Mouse (Mus musculus) lung, adult 2 months (tissue): ENCODE measurements at regions not wholly inside any gene's neighbourhood (a gene's known extent, or its start where the extent isn't known, plus 50 kb on each side); places are given as distances from the start of the nearest gene placed in this dataset.

ENCODE experiments used
- CTCF ChIP-seq: fragments of 200-500 bp; IDR thresholded peaks from 2 replicates; pipeline ENCODE4 v1.5.1; 2011; ENCODE audit warnings: mild to moderate bottlenecking, low read length, control low read depth; ENCODE audit not compliant: insufficient read depth
- POLR2A ChIP-seq: fragments of 200-500 bp; IDR thresholded peaks from 2 replicates; pipeline ENCODE4 v1.6.1; 2011; ENCODE audit warnings: low read depth, mild to moderate bottlenecking, control low read depth, low read length, borderline replicate concordance; ENCODE audit errors: extremely low read depth

DNA sequence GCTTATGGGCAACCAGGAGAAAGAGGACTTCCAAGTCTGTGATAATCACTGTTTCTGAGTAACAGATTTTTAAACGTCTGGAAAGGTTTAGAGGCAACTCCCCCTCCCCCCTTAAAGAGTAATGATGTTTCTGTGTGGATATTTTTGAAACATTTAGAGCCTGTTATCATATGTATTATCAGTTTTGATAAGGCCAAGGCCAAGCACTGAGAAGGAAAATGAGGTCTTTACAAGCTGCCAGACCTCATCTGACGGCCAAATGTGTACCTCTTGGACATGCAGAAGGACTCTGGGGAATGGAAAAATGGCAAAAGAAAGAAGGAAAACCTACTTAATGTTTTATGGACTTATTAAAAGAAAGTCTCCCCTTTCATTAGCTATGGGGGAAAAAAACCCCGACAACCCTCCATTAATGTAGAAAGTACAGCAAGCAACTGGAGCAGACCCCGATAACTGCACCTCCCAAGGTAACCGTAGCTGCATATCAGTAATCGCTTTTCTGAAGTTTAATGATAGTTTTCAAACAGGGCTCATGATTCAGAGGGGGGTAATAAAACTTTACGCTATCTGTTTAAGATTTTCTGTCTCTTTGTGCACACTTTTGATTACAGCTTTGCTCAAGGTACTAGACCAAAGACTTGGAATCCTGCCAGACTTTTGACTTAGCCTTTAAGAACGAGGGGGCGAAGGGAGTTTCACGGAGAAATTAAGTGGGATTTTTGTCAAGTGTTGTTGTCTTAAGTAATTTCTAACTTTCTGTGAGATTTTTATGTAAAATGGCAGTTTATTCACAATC is 469.9 kb upstream of the Tenm3 start:
- TF ChIP-seq POLR2A (no peak), CTCF (no peak)
